18 mouse cellular contexts compared by ENCODE assay signal in the genomic region with DNA sequence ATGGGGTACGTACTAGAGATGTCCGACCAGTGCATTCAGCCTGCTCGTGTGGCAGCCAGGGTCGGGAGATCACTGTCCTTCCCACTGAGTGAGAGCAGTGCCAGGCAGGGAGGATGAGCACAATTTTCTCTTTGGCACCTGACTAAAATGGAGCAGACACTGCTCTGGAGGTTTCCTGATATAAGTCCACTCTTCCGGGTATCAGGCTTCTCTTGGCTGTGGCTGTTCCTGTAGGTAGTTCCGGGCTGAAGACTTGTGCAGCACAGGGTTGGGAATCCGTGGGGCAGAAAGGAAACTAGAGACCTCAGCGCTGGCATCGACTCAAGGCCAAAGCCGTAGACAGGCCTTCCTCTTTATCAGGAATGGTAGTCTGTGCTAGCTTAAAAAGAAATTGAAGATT. TPM values are rescaled to one million over a fixed set of nuclear protein-coding genes. Genes with fewer than 3 reads are reported as not detected.
A peak's percentile ranks its signal among the peaks of the same experiment; 100 is the strongest.
DNase-seq lines count a peak whose midpoint lies in the region; ATAC-seq lines count a peak whose summit lies in the region.
"Had no signal": no experiment of that assay in that cellular context is flagged by ENCODE, and none has a peak within 500 bp of the region (broad histone marks: within the 10 kb centered on the region; RNA-seq: fewer than 3 reads in every experiment).

No protein-coding gene starts in this region.

- H3K36me3 ChIP-seq in heart, embryonic 12.5 days, result peaks cover 4% of the 10 kb centered on the region; the same call in 1 of the 2 replicates
- H3K36me3 ChIP-seq in forebrain, embryonic 13.5 days (ENCODE audit: poor library complexity, severe bottlenecking), result peaks cover 13% of the 10 kb centered on the region; the same call in 1 of the 2 replicates
- H3K36me3 ChIP-seq: intestine, embryonic 15.5 days; stomach, embryonic 15.5 days had no signal

- H3K9ac ChIP-seq in heart, embryonic 12.5 days, result no peak overlapping the region
- no peak overlapping the region for H3K9ac ChIP-seq in forebrain, embryonic 13.5 days
- H3K9ac ChIP-seq: intestine, embryonic 15.5 days; stomach, embryonic 15.5 days had no signal

- WGBS in heart, embryonic 12.5 days, result 82% methylated on average over 10 of the region's 10 CpGs
- WGBS in forebrain, embryonic 13.5 days, result 92% methylated on average over 10 of the region's 10 CpGs

- H3K4me3 ChIP-seq in heart, embryonic 12.5 days, result no peak overlapping the region
- H3K4me3 ChIP-seq in forebrain, embryonic 13.5 days, result no peak overlapping the region
- H3K4me3 ChIP-seq: forebrain, embryonic 10.5 days; intestine, embryonic 15.5 days; stomach, embryonic 15.5 days had no signal

- no peak overlapping the region for H3K27ac ChIP-seq in heart, embryonic 12.5 days (ENCODE audit: poor library complexity, severe bottlenecking)
- H3K27ac ChIP-seq in forebrain, embryonic 13.5 days, result no peak overlapping the region
- H3K27ac ChIP-seq: forebrain, embryonic 10.5 days; intestine, embryonic 15.5 days; macrophage; stomach, embryonic 15.5 days had no signal

- H3K4me2 ChIP-seq in heart, embryonic 12.5 days, result no peak overlapping the region
- H3K4me2 ChIP-seq in forebrain, embryonic 13.5 days, result no peak overlapping the region
- H3K4me2 ChIP-seq: intestine, embryonic 15.5 days; stomach, embryonic 15.5 days had no signal

- H3K4me1 ChIP-seq in heart, embryonic 12.5 days (replicated peaks), result no peaks in the 10 kb centered on the region
- H3K4me1 ChIP-seq in forebrain, embryonic 13.5 days, result no peaks in the 10 kb centered on the region
- H3K4me1 ChIP-seq: forebrain, embryonic 10.5 days; intestine, embryonic 15.5 days; stomach, embryonic 15.5 days had no signal

- no peaks in the 10 kb centered on the region for H3K9me3 ChIP-seq in heart, embryonic 12.5 days (replicated peaks)
- H3K9me3 ChIP-seq in forebrain, embryonic 13.5 days (replicated peaks), result no peaks in the 10 kb centered on the region
- H3K9me3 ChIP-seq: forebrain, embryonic 10.5 days; intestine, embryonic 15.5 days; stomach, embryonic 15.5 days had no signal

- peak; percentile 9 for DNase-seq in heart, postnatal 4 days
- peak; percentile 77 to 88 for DNase-seq in adrenal gland, adult (ENCODE audit: inconsistent age in 2 of 2, low spot score in 1 of 2)
- peak; percentile 74 for DNase-seq in adrenal gland, postnatal 25 days
- peak; percentile 70 to 77 for DNase-seq in cerebellum, postnatal 25 days
- DNase-seq in right cerebral cortex, postnatal 4 days, result no peak
- DNase-seq in spleen, adult 12 weeks (ENCODE audit: low spot score), result no peak
- DNase-seq: gastrocnemius, postnatal 14 days; heart, postnatal 14 days; right cerebral cortex, postnatal 25 days had no signal

- ATAC-seq in heart, embryonic 12.5 days (ENCODE audit: insufficient number of reproducible peaks, low FRiP score), result no peak
- no peak for ATAC-seq in forebrain, embryonic 13.5 days
- ATAC-seq: CD4-positive, CD25-positive, alpha-beta regulatory T cell, adult 4 months; intestine, embryonic 15.5 days; midbrain, embryonic 16.5 days; Patski had no signal

- no peaks in the 10 kb centered on the region for H3K27me3 ChIP-seq in heart, embryonic 12.5 days (replicated peaks)
- no peaks in the 10 kb centered on the region for H3K27me3 ChIP-seq in forebrain, embryonic 13.5 days
- H3K27me3 ChIP-seq: intestine, embryonic 15.5 days; Patski; stomach, embryonic 15.5 days had no signal

RNA-seq across cellular contexts. Expression of a gene that starts 48.7 kb away (rescaled TPM):
- 10 to 100 TPM; 39.1 to 45.1 TPM for total RNA-seq in heart, postnatal 4 days (2021)
- polyA plus RNA-seq in heart, embryonic 12.5 days (2016; fragmentation: Nextera tagmentation; extraction: Ambion mirVana), result 32.8 and 36.0 TPM in 2 replicates
- 71.7 and 83.7 TPM in 2 replicates for total RNA-seq in adrenal gland, postnatal 25 days (2021)
- polyA plus RNA-seq in forebrain, embryonic 13.5 days (2015; fragmentation: Nextera tagmentation; extraction: Ambion mirVana), result 59.5 and 64.1 TPM in 2 replicates

RNA-seq across cellular contexts. Expression of a gene that starts 57.4 kb away (rescaled TPM):
- total RNA-seq in heart, postnatal 4 days (2021), result 10 to 100 TPM; 40.6 to 42.4 TPM
- 35.5 and 35.9 TPM in 2 replicates for polyA plus RNA-seq in heart, embryonic 12.5 days (2016; fragmentation: Nextera tagmentation; extraction: Ambion mirVana)
- total RNA-seq in adrenal gland, postnatal 25 days (2021), result 117 and 129 TPM in 2 replicates
- polyA plus RNA-seq in forebrain, embryonic 13.5 days (2015; fragmentation: Nextera tagmentation; extraction: Ambion mirVana), result 30.2 and 33.0 TPM in 2 replicates

Comparison
In these comparisons a context has a peak if more than half of its experiments do, and no peak if none do; other contexts are left out.
1. DNase-seq: peak in heart, postnatal 4 days (single experiment), adrenal gland, adult (2 of 2), adrenal gland, postnatal 25 days (single experiment) and cerebellum, postnatal 25 days (2 of 2); none in right cerebral cortex, postnatal 4 days (single experiment) and spleen, adult 12 weeks (single experiment).